Mouse (Mus musculus): ENCODE data around the gene Rel. TPM values are rescaled to one million over a fixed set of nuclear protein-coding genes. Genes with fewer than 3 reads are reported as not detected.

Gene Rel
- polyA plus RNA-seq, 1 experiment from 2014 or later = 0.93 TPM

- Histone ChIP-seq H3K9me3 (no peaks in the 10 kb centered on the region), H3K27me3 (no peaks in the 10 kb centered on the region), H3K4me1 (replicated peaks) (no peaks in the 10 kb centered on the region), H3K9ac (replicated peaks) (no peak overlapping the region), H3K27ac (no peak overlapping the region), H3K4me2 (no peak overlapping the region), H3K4me3 (replicated peaks) (no peak overlapping the region), H3K36me3 (peaks cover 5% of the 10 kb centered on the region; the same call in 1 of the 2 replicates)
- 68% methylated on average over 4 of the region's 4 CpGs for WGBS
- no peak for ATAC-seq (ENCODE audit: insufficient number of reproducible peaks, insufficient read depth, low FRiP score, low TSS enrichment, low read depth)
Observed at GRCm38 (mm10) chr11:23746102-23746501, 24.7 kb downstream of the Rel start.

GRCm38 (mm10) chr11:23744352-23744751 lies 26.4 kb downstream of the Rel start:
- Histone ChIP-seq H3K9me3 (no peaks in the 10 kb centered on the region), H3K4me2 (no peak overlapping the region), H3K27me3 (no peaks in the 10 kb centered on the region), H3K4me3 (replicated peaks) (no peak overlapping the region), H3K9ac (replicated peaks) (no peak overlapping the region), H3K36me3 (peaks cover 5% of the 10 kb centered on the region; the same call in 1 of the 2 replicates), H3K27ac (no peak overlapping the region), H3K4me1 (replicated peaks) (no peaks in the 10 kb centered on the region)
- ATAC-seq (ENCODE audit: insufficient number of reproducible peaks, insufficient read depth, low FRiP score, low TSS enrichment, low read depth) = no peak
- 76% methylated on average over 3 of the region's 3 CpGs for WGBS

- no peak overlapping the region for H3K4me3 ChIP-seq (replicated peaks)
- H3K4me2 ChIP-seq = no peak overlapping the region
- H3K4me1 ChIP-seq (replicated peaks) = no peaks in the 10 kb centered on the region
- H3K36me3 ChIP-seq = peaks cover 5% of the 10 kb centered on the region; the same call in 1 of the 2 replicates
- 90% methylated on average over 7 of the region's 7 CpGs for WGBS
- no peak for ATAC-seq (ENCODE audit: insufficient number of reproducible peaks, insufficient read depth, low FRiP score, low TSS enrichment, low read depth)
- H3K27me3 ChIP-seq = no peaks in the 10 kb centered on the region
- no peak overlapping the region for H3K9ac ChIP-seq (replicated peaks)
- no peaks in the 10 kb centered on the region for H3K9me3 ChIP-seq
- no peak overlapping the region for H3K27ac ChIP-seq
Observed at GRCm38 (mm10) chr11:23741386-23741785, 29.4 kb downstream of the Rel start.

GRCm38 (mm10) chr11:23740895-23741294 lies 29.9 kb downstream of the Rel start:
- Histone ChIP-seq H3K27me3 (no peaks in the 10 kb centered on the region), H3K4me1 (replicated peaks) (no peaks in the 10 kb centered on the region), H3K4me2 (no peak overlapping the region), H3K4me3 (replicated peaks) (no peak overlapping the region), H3K27ac (no peak overlapping the region), H3K9me3 (no peaks in the 10 kb centered on the region), H3K9ac (replicated peaks) (no peak overlapping the region), H3K36me3 (peaks cover 5% of the 10 kb centered on the region; the same call in 1 of the 2 replicates)
- 77% methylated on average over 4 of the region's 4 CpGs for WGBS
- ATAC-seq (ENCODE audit: insufficient number of reproducible peaks, insufficient read depth, low FRiP score, low TSS enrichment, low read depth) = no peak

GRCm38 (mm10) chr11:23735820-23736470 lies 34.8 kb downstream of the Rel start:
- no peak overlapping the region for H3K4me2 ChIP-seq
- H3K9me3 ChIP-seq = no peaks in the 10 kb centered on the region
- H3K4me1 ChIP-seq (replicated peaks) = no peaks in the 10 kb centered on the region
- H3K27me3 ChIP-seq = no peaks in the 10 kb centered on the region
- no peak overlapping the region for H3K4me3 ChIP-seq (replicated peaks)
- H3K36me3 ChIP-seq = peaks cover 22% of the 10 kb centered on the region
- no peak for ATAC-seq (ENCODE audit: insufficient number of reproducible peaks, insufficient read depth, low FRiP score, low TSS enrichment, low read depth)
- no peak overlapping the region for H3K27ac ChIP-seq
- no peak overlapping the region for H3K9ac ChIP-seq (replicated peaks)

GRCm38 (mm10) chr11:23734749-23735286 lies 36.0 kb downstream of the Rel start:
- Histone ChIP-seq H3K4me2 (no peak overlapping the region), H3K9ac (replicated peaks) (no peak overlapping the region), H3K27me3 (no peaks in the 10 kb centered on the region), H3K36me3 (peaks cover 33% of the 10 kb centered on the region), H3K9me3 (no peaks in the 10 kb centered on the region), H3K4me3 (replicated peaks) (no peak overlapping the region), H3K4me1 (replicated peaks) (no peaks in the 10 kb centered on the region), H3K27ac (no peak overlapping the region)
- no peak for ATAC-seq (ENCODE audit: insufficient number of reproducible peaks, insufficient read depth, low FRiP score, low TSS enrichment, low read depth)
- WGBS = 92% methylated on average over 6 of the region's 6 CpGs

GRCm38 (mm10) chr11:23732840-23733239 lies 37.9 kb downstream of the Rel start:
- no peak for ATAC-seq (ENCODE audit: insufficient number of reproducible peaks, insufficient read depth, low FRiP score, low TSS enrichment, low read depth)
- Histone ChIP-seq H3K4me2 (no peak overlapping the region), H3K27ac (no peak overlapping the region), H3K4me3 (replicated peaks) (no peak overlapping the region), H3K9me3 (no peaks in the 10 kb centered on the region), H3K27me3 (no peaks in the 10 kb centered on the region), H3K4me1 (replicated peaks) (no peaks in the 10 kb centered on the region), H3K36me3 (peaks cover 51% of the 10 kb centered on the region), H3K9ac (replicated peaks) (no peak overlapping the region)
- 93% methylated on average over 1 of the region's 1 CpGs for WGBS

- H3K36me3 ChIP-seq = peaks cover 75% of the 10 kb centered on the region
Observed at GRCm38 (mm10) chr11:23730120-23730519, 40.6 kb downstream of the Rel start.

GRCm38 (mm10) chr11:23728186-23728585 lies 42.6 kb downstream of the Rel start:
- Histone ChIP-seq H3K27me3 (no peaks in the 10 kb centered on the region), H3K36me3 (peaks cover 79% of the 10 kb centered on the region), H3K27ac (no peak overlapping the region), H3K4me2 (no peak overlapping the region), H3K4me3 (replicated peaks) (no peak overlapping the region), H3K4me1 (replicated peaks) (no peaks in the 10 kb centered on the region), H3K9me3 (no peaks in the 10 kb centered on the region), H3K9ac (replicated peaks) (no peak overlapping the region)
- no peak for ATAC-seq (ENCODE audit: insufficient number of reproducible peaks, insufficient read depth, low FRiP score, low TSS enrichment, low read depth)
- 95% methylated on average over 2 of the region's 2 CpGs for WGBS

More at GRCm38 (mm10) chr11:23730120-23730519, 40.6 kb downstream of the Rel start:
- 89% methylated on average over 4 of the region's 4 CpGs for WGBS
- Histone ChIP-seq H3K27me3 (no peaks in the 10 kb centered on the region), H3K4me2 (no peak overlapping the region), H3K9ac (replicated peaks) (no peak overlapping the region), H3K27ac (no peak overlapping the region), H3K4me1 (replicated peaks) (no peaks in the 10 kb centered on the region), H3K9me3 (no peaks in the 10 kb centered on the region), H3K4me3 (replicated peaks) (no peak overlapping the region)
- no peak for ATAC-seq (ENCODE audit: insufficient number of reproducible peaks, insufficient read depth, low FRiP score, low TSS enrichment, low read depth)

- H3K4me2 ChIP-seq = no peak overlapping the region
- no peaks in the 10 kb centered on the region for H3K4me1 ChIP-seq (replicated peaks)
- H3K9me3 ChIP-seq = no peaks in the 10 kb centered on the region
- 83% methylated on average over 2 of the region's 2 CpGs for WGBS
- no peak overlapping the region for H3K9ac ChIP-seq (replicated peaks)
- H3K27me3 ChIP-seq = no peaks in the 10 kb centered on the region
- H3K4me3 ChIP-seq (replicated peaks) = no peak overlapping the region
- no peak overlapping the region for H3K27ac ChIP-seq
- no peak for ATAC-seq (ENCODE audit: insufficient number of reproducible peaks, insufficient read depth, low FRiP score, low TSS enrichment, low read depth)
- peaks cover 89% of the 10 kb centered on the region for H3K36me3 ChIP-seq
Observed at GRCm38 (mm10) chr11:23726441-23726840, 44.3 kb downstream of the Rel start.

GRCm38 (mm10) chr11:23725850-23726249 lies 44.9 kb downstream of the Rel start:
- Histone ChIP-seq H3K4me1 (replicated peaks) (no peaks in the 10 kb centered on the region), H3K36me3 (peaks cover 89% of the 10 kb centered on the region), H3K4me3 (replicated peaks) (no peak overlapping the region), H3K9me3 (no peaks in the 10 kb centered on the region), H3K9ac (replicated peaks) (no peak overlapping the region), H3K27me3 (no peaks in the 10 kb centered on the region), H3K4me2 (no peak overlapping the region), H3K27ac (no peak overlapping the region)
- no peak for ATAC-seq (ENCODE audit: insufficient number of reproducible peaks, insufficient read depth, low FRiP score, low TSS enrichment, low read depth)
- 90% methylated on average over 2 of the region's 2 CpGs for WGBS

- Histone ChIP-seq H3K4me1 (replicated peaks) (no peaks in the 10 kb centered on the region), H3K4me3 (replicated peaks) (no peak overlapping the region), H3K27me3 (no peaks in the 10 kb centered on the region), H3K36me3 (peaks cover 90% of the 10 kb centered on the region), H3K9ac (replicated peaks) (no peak overlapping the region), H3K4me2 (no peak overlapping the region), H3K9me3 (no peaks in the 10 kb centered on the region), H3K27ac (no peak overlapping the region)
- WGBS = 60% methylated on average over 2 of the region's 2 CpGs
- ATAC-seq (ENCODE audit: insufficient number of reproducible peaks, insufficient read depth, low FRiP score, low TSS enrichment, low read depth) = no peak
Observed at GRCm38 (mm10) chr11:23722326-23722725, 48.4 kb downstream of the Rel start.

Measured in limb, embryonic 12.5 days (tissue).